Mouse (Mus musculus) CH12.LX (cell line): ENCODE data around the gene Prkg1. TPM values are rescaled to one million over a fixed set of nuclear protein-coding genes. Genes with fewer than 3 reads are reported as not detected.

Experiments
- DNase-seq: peaks from one replicate; pipeline ENCODE4 v3.0.0-alpha.2; 2013; ENCODE audit errors: extremely low read depth
- H3K27ac ChIP-seq: 2 replicates; pipeline ENCODE4 v1.5.1; 2012; ENCODE audit warnings: low read depth, mild to moderate bottlenecking, control low read depth, moderate library complexity; ENCODE audit not compliant: insufficient read depth
- H3K27me3 ChIP-seq: replicated peaks from 2 replicates; pipeline ENCODE3; 2012; ENCODE audit warnings: inconsistent platforms
- H3K36me3 ChIP-seq, 2 experiments: replicated peaks in 1 of 2; 2 replicates each; pipeline versions ENCODE3 to v1.6.1; 2012; ENCODE audit warnings: inconsistent platforms in 1 of 2, low read length in 1 of 2, mild to moderate bottlenecking in 1 of 2, mixed read lengths in 1 of 2, moderate library complexity in 1 of 2; ENCODE audit not compliant: control insufficient read depth in 1 of 2, insufficient read depth in 1 of 2
- H3K4me1 ChIP-seq, 2 experiments: 2 replicates each; pipeline ENCODE4 v1.6.1; 2012; ENCODE audit warnings: inconsistent platforms in 1 of 2, moderate library complexity in 1 of 2; ENCODE audit not compliant: insufficient read depth in 2 of 2, control insufficient read depth in 1 of 2
- H3K4me2 ChIP-seq: 2 replicates; pipeline ENCODE4 v1.6.1; 2012; ENCODE audit warnings: low read depth, mild to moderate bottlenecking, control low read depth; ENCODE audit not compliant: poor library complexity, insufficient read depth, severe bottlenecking
- H3K4me3 ChIP-seq, 3 experiments: fragments of 150-350 bp in 1 of 3; sonication (generic) in 1 of 3; replicated peaks in 1 of 3; 2 replicates each; pipeline versions ENCODE3 to v1.5.1; 2011 to 2012; ENCODE audit warnings: low read depth in 2 of 3, low read length in 2 of 3, mild to moderate bottlenecking in 2 of 3, moderate library complexity in 2 of 3, control low read depth in 1 of 3, improper control_type of control experiment in 1 of 3, inconsistent platforms in 1 of 3, mixed read lengths in 1 of 3; ENCODE audit not compliant: poor library complexity in 1 of 3
- H3K79me2 ChIP-seq: replicated peaks from 2 replicates; pipeline ENCODE4 v1.6.1; 2012; ENCODE audit warnings: mild to moderate bottlenecking, moderate library complexity; ENCODE audit not compliant: control insufficient read depth, poor library complexity, insufficient read depth, severe bottlenecking; ENCODE audit errors: extremely low read depth
- H3K9ac ChIP-seq: 2 replicates; pipeline ENCODE4 v1.6.1; 2012; ENCODE audit warnings: low read depth, mild to moderate bottlenecking, control low read depth, moderate library complexity; ENCODE audit not compliant: insufficient read depth
- H3K9me3 ChIP-seq: replicated peaks from 2 replicates; pipeline ENCODE3; 2012; ENCODE audit warnings: low read length, inconsistent platforms, mixed read lengths
- BHLHE40 ChIP-seq: IDR thresholded peaks from 2 replicates; pipeline ENCODE4 v1.6.1; 2011; ENCODE audit warnings: mild to moderate bottlenecking, low read depth, low read length, improper control_type of control experiment
- CHD2 ChIP-seq: IDR thresholded peaks from 2 replicates; pipeline ENCODE4 v1.6.1; 2011; ENCODE audit warnings: low read length, improper control_type of control experiment
- ELF1 ChIP-seq: IDR thresholded peaks from 2 replicates; pipeline ENCODE4 v1.6.1; 2014; ENCODE audit warnings: low read depth, mild to moderate bottlenecking, inconsistent platforms, low read length, improper control_type of control experiment
- EP300 ChIP-seq: IDR thresholded peaks from 2 replicates; pipeline ENCODE4 v1.6.1; 2011; ENCODE audit warnings: low read length, improper control_type of control experiment
- ETS1 ChIP-seq: conservative IDR thresholded peaks from 2 replicates; pipeline ENCODE4 v1.6.1; 2012; ENCODE audit warnings: low read depth, mild to moderate bottlenecking, inconsistent platforms, low read length, improper control_type of control experiment, moderate library complexity
- GABPA ChIP-seq: IDR thresholded peaks from 2 replicates; pipeline ENCODE4 v1.6.1; 2012; ENCODE audit warnings: low read depth, low read length, improper control_type of control experiment, inconsistent platforms; ENCODE audit not compliant: insufficient replicate concordance
- HCFC1 ChIP-seq: IDR thresholded peaks from 2 replicates; pipeline ENCODE4 v1.6.1; 2012; ENCODE audit warnings: low read depth, mild to moderate bottlenecking, inconsistent platforms, low read length, improper control_type of control experiment
- IRF4 ChIP-seq: IDR thresholded peaks from 2 replicates; pipeline ENCODE4 v1.6.1; 2014; ENCODE audit warnings: low read depth, mild to moderate bottlenecking, inconsistent platforms, low read length, improper control_type of control experiment
- JUND ChIP-seq: conservative IDR thresholded peaks from 2 replicates; pipeline ENCODE4 v1.6.1; 2011; ENCODE audit warnings: low read depth, low read length, improper control_type of control experiment
- MAZ ChIP-seq: IDR thresholded peaks from 2 replicates; pipeline ENCODE4 v1.6.1; 2012; ENCODE audit warnings: low read depth, mild to moderate bottlenecking, inconsistent platforms, low read length, improper control_type of control experiment, moderate library complexity
- MEF2A ChIP-seq: IDR thresholded peaks from 2 replicates; pipeline ENCODE4 v1.6.1; 2014; ENCODE audit warnings: low read depth, mild to moderate bottlenecking, inconsistent platforms, low read length, improper control_type of control experiment, borderline replicate concordance
- MXI1 ChIP-seq: IDR thresholded peaks from 2 replicates; pipeline ENCODE4 v1.6.1; 2011; ENCODE audit warnings: mild to moderate bottlenecking, low read depth, low read length, improper control_type of control experiment
- MYC ChIP-seq: IDR thresholded peaks from 2 replicates; pipeline ENCODE4 v1.6.1; 2011; ENCODE audit warnings: low read depth, mild to moderate bottlenecking, improper control_type of control experiment, low read length
- POLR2A ChIP-seq: IDR thresholded peaks from 2 replicates; pipeline ENCODE4 v1.6.1; 2011; ENCODE audit warnings: low read depth, mild to moderate bottlenecking, improper control_type of control experiment, low read length
- TBP ChIP-seq: conservative IDR thresholded peaks from 2 replicates; pipeline ENCODE4 v1.6.1; 2011; ENCODE audit warnings: low read depth, low read length, improper control_type of control experiment
- UBTF ChIP-seq: IDR thresholded peaks from 2 replicates; pipeline ENCODE4 v1.6.1; 2012; ENCODE audit warnings: low read depth, mild to moderate bottlenecking, inconsistent platforms, low read length, improper control_type of control experiment, moderate library complexity
- USF1 ChIP-seq: IDR thresholded peaks from 2 replicates; pipeline ENCODE4 v1.6.1; 2014; ENCODE audit warnings: low read depth, mild to moderate bottlenecking, inconsistent platforms, low read length, improper control_type of control experiment
- ZC3H11A ChIP-seq: IDR thresholded peaks from 2 replicates; pipeline ENCODE4 v1.6.1; 2012; ENCODE audit warnings: low read depth, mild to moderate bottlenecking, inconsistent platforms, low read length, improper control_type of control experiment
- ZKSCAN1 ChIP-seq: IDR thresholded peaks from 2 replicates; pipeline ENCODE4 v1.6.1; 2012; ENCODE audit warnings: low read depth, inconsistent platforms, low read length, improper control_type of control experiment, borderline replicate concordance
- ZMIZ1 ChIP-seq: IDR thresholded peaks from 2 replicates; pipeline ENCODE4 v1.6.1; 2012; ENCODE audit warnings: low read depth, mild to moderate bottlenecking, inconsistent platforms, low read length, improper control_type of control experiment
- dilution Hi-C: fragments of 300-500 bp; cut with MboI; formaldehyde crosslinking; loops from 2 replicates; pipeline ENCODE4 v1.14.3; 2020; ENCODE audit warnings: low sequenced_read_pairs; ENCODE audit not compliant: extremely low pct_unique_long_range_greater_than_20kb, extremely low pct_ligation_motif_present
- in situ Hi-C: fragments of 300-500 bp; cut with MboI; formaldehyde crosslinking; loops from 3 replicates; pipeline ENCODE4 v1.14.3; 2019; ENCODE audit warnings: low sequenced_read_pairs, low pct_ligation_motif_present, low pct_unique_long_range_greater_than_20kb, mixed read lengths
- polyA plus RNA-seq: library from polyadenylated mRNA; unstranded; fragments of >175 nt; gene quantifications from 2 replicates; pipeline ENCODE4 v1.2.1, GENCODE M21; 2012; ENCODE audit warnings: low read depth; ENCODE audit not compliant: insufficient read length
- total RNA-seq, 2 experiments: library from RNA; depleted of rRNA; stranded (reverse); fragments of 300-350 nt in 1 of 2; fragments of >200 nt in 1 of 2; gene quantifications; 2 replicates each; pipeline ENCODE4 v1.2.3; 2012 to 2014

Prkg1 gene
- total and polyA plus RNA-seq, 3 experiments, result not detected

GRCm38 (mm10) chr19:31370106-31370505 is 394.7 kb downstream of the Prkg1 start:
- H3K4me1 ChIP-seq, result peaks cover 2 to 8% of the 10 kb centered on the region in 2 experiments; a peak in 2 of 4 replicates
- no peaks in the 10 kb centered on the region for H3K9me3 ChIP-seq
- no peak overlapping the region for H3K4me2 ChIP-seq
- no peak overlapping the region for H3K9ac ChIP-seq
- H3K27me3 ChIP-seq, result no peaks in the 10 kb centered on the region
- no peak overlapping the region for H3K4me3 ChIP-seq
- H3K36me3 ChIP-seq, result no peaks in the 10 kb centered on the region
- H3K79me2 ChIP-seq, result no peaks in the 10 kb centered on the region
- in situ Hi-C loops (no loop called here), dilution Hi-C loops (no loop called here)
- TF ChIP-seq EP300, result no peak
- no peak for TF ChIP-seq MEF2A
- no peak for DNase-seq
- no peak overlapping the region for H3K27ac ChIP-seq

GRCm38 (mm10) chr19:31369116-31369515 is 395.7 kb downstream of the Prkg1 start:
- Histone ChIP-seq H3K4me1 (no peaks in the 10 kb centered on the region), H3K27me3 (no peaks in the 10 kb centered on the region), H3K9ac (no peak overlapping the region), H3K36me3 (no peaks in the 10 kb centered on the region), H3K9me3 (no peaks in the 10 kb centered on the region), H3K27ac (no peak overlapping the region), H3K4me3 (no peak overlapping the region), H3K79me2 (no peaks in the 10 kb centered on the region), H3K4me2 (no peak overlapping the region)
- dilution Hi-C loops, result no loop called here
- no peak for DNase-seq
- in situ Hi-C loops, result no loop called here
- TF ChIP-seq MAZ, result no peak
- no peak for TF ChIP-seq ELF1
- no peak for TF ChIP-seq ETS1
- TF ChIP-seq TBP, result no peak
- no peak for TF ChIP-seq ZKSCAN1
- TF ChIP-seq POLR2A, result no peak
- TF ChIP-seq MYC, result no peak
- TF ChIP-seq IRF4, result no peak
- no peak for TF ChIP-seq GABPA
- no peak for TF ChIP-seq CHD2
- TF ChIP-seq ZMIZ1, result no peak
- TF ChIP-seq JUND, result no peak
- no peak for TF ChIP-seq ZC3H11A
- TF ChIP-seq MXI1, result no peak
- TF ChIP-seq HCFC1, result no peak
- TF ChIP-seq UBTF, result no peak
- no peak for TF ChIP-seq BHLHE40
- no peak for TF ChIP-seq USF1
- TF ChIP-seq MEF2A, result no peak
